Mouse (Mus musculus) forebrain, embryonic 15.5 days (tissue): ENCODE data around the gene Tcf25. TPM values are rescaled to one million over a fixed set of nuclear protein-coding genes. Genes with fewer than 3 reads are reported as not detected.
"Not testable (repeated sequence)": the region's sequence is repeated elsewhere in the genome, so short reads cannot be mapped to it uniquely, and the experiment has no call there.

ENCODE experiments used
- ATAC-seq: fragments of 200-750 bp; cut with Nextera tagmentation; replicated peaks from 2 replicates; pipeline ENCODE4 v1.8.0; 2017; ENCODE audit warnings: mild to moderate bottlenecking, moderate TSS enrichment, moderate library complexity
- H3K27ac ChIP-seq: fragments of 300-500 bp; sonication (generic); replicated peaks from 2 replicates; pipeline ENCODE4 v1.5.1; 2015; ENCODE audit warnings: mild to moderate bottlenecking, inconsistent platforms
- H3K27me3 ChIP-seq: fragments of 300-500 bp; sonication (generic); 2 replicates; pipeline ENCODE4 v1.6.1; 2015; ENCODE audit warnings: inconsistent platforms
- H3K36me3 ChIP-seq: fragments of 300-500 bp; sonication (generic); 2 replicates; pipeline ENCODE4 v1.6.1; 2015; ENCODE audit warnings: mild to moderate bottlenecking, inconsistent platforms
- H3K4me1 ChIP-seq: fragments of 300-500 bp; sonication (generic); 2 replicates; pipeline ENCODE4 v1.6.1; 2015; ENCODE audit warnings: inconsistent platforms
- H3K4me2 ChIP-seq: fragments of 300-500 bp; sonication (generic); replicated peaks from 2 replicates; pipeline ENCODE4 v1.6.1; 2015; ENCODE audit warnings: mild to moderate bottlenecking, inconsistent platforms
- H3K4me3 ChIP-seq: fragments of 300-500 bp; sonication (generic); 2 replicates; pipeline ENCODE4 v1.5.1; 2015; ENCODE audit warnings: mild to moderate bottlenecking, inconsistent platforms
- H3K9ac ChIP-seq: fragments of 300-500 bp; sonication (generic); replicated peaks from 2 replicates; pipeline ENCODE4 v1.6.1; 2015; ENCODE audit warnings: mild to moderate bottlenecking, inconsistent platforms
- H3K9me3 ChIP-seq: fragments of 300-500 bp; sonication (generic); 2 replicates; pipeline ENCODE4 v1.6.1; 2016; ENCODE audit warnings: inconsistent platforms
- WGBS: fragments of 180-500 bp; shearing (Covaris S2); methylation state at CpG from one replicate; pipeline ENCODE4 v1.1.7; 2015; ENCODE audit warnings: mixed read lengths; 5-methylcytosine and 5-hydroxymethylcytosine counted together
- polyA plus RNA-seq: library from polyadenylated mRNA; unstranded; fragments of >200 nt; fragmentation: Nextera tagmentation; extraction: Ambion mirVana; gene quantifications from 2 replicates; pipeline ENCODE4 v1.2.1, GENCODE M21; 2015

Gene Tcf25
- polyA plus RNA-seq, 1 experiment from 2014 or later, result 259 TPM

DNA sequence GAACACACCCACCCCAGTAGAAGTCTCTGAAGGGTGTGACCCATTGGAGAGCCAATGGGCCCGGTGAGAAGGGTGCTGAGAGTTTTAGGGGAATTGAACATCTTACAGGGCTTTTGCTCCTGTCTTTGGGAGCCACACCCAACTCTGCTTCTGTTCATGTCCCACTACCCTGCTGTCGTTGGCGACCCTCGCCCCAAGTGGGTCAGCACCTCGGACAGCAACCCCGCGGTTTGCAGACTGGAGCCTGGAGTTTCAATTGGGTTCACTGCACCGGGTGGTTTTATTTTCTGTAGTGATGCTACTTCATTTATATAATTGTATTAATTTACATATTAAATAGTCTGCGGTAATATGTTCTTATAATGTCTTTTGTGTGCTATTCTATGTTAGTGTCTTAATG, 40.7 kb downstream of the Tcf25 start:
- Histone ChIP-seq H3K4me3 (peak overlapping the region; percentile 95), H3K4me1 (peaks cover 41% of the 10 kb centered on the region)

DNA sequence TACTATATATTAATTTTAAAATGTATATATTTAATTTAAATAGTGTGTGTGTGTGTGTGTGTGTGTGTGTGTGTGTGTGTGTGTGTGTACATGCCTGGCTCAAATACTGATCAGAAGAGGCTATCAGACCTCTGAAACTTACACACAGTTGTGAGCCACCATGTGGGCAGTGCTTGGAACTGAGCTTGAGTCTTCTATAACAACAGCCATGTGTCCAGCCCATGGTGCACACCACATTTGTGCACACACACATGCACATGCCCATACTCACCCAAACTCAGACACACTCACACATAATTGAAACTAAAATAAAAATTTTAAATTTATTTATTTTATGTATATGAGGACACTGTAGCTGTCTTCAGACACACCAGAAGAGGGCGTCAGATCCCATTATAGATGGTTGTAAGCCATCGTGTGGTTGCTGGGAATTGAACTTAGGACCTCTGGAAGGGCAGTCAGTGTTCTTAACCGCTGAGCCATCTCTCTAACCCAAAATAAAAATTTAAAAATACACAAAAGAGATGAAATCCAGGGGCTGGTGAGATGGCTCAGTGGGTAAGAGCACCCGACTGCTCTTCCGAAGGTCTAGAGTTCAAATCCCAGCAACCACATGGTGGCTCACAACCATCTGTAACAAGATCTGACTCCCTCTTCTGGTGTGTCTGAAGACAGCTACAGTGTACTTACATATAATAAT, 41.6 kb downstream of the Tcf25 start:
- H3K9me3 ChIP-seq, H3K9ac ChIP-seq, ATAC-seq, H3K27ac ChIP-seq, H3K27me3 ChIP-seq: not testable (repeated sequence)
- Histone ChIP-seq H3K4me1 (peaks cover 32% of the 10 kb centered on the region), H3K4me3 (peak overlapping the region; percentile 95), H3K4me2 (peak overlapping the region; percentile 88), H3K36me3 (peaks cover 26% of the 10 kb centered on the region)
- WGBS, result 85% methylated on average over 5 of the region's 5 CpGs

More for the DNA sequence above, 40.7 kb downstream of the Tcf25 start:
- Histone ChIP-seq H3K27ac (peak overlapping the region; percentile 95), H3K4me2 (peak overlapping the region; percentile 88), H3K36me3 (peaks cover 18% of the 10 kb centered on the region), H3K9me3 (no peaks in the 10 kb centered on the region), H3K27me3 (no peaks in the 10 kb centered on the region), H3K9ac (peak overlapping the region; percentile 99)
- WGBS, result 16% methylated on average over 9 of the region's 9 CpGs
- ATAC-seq, result no peak

DNA sequence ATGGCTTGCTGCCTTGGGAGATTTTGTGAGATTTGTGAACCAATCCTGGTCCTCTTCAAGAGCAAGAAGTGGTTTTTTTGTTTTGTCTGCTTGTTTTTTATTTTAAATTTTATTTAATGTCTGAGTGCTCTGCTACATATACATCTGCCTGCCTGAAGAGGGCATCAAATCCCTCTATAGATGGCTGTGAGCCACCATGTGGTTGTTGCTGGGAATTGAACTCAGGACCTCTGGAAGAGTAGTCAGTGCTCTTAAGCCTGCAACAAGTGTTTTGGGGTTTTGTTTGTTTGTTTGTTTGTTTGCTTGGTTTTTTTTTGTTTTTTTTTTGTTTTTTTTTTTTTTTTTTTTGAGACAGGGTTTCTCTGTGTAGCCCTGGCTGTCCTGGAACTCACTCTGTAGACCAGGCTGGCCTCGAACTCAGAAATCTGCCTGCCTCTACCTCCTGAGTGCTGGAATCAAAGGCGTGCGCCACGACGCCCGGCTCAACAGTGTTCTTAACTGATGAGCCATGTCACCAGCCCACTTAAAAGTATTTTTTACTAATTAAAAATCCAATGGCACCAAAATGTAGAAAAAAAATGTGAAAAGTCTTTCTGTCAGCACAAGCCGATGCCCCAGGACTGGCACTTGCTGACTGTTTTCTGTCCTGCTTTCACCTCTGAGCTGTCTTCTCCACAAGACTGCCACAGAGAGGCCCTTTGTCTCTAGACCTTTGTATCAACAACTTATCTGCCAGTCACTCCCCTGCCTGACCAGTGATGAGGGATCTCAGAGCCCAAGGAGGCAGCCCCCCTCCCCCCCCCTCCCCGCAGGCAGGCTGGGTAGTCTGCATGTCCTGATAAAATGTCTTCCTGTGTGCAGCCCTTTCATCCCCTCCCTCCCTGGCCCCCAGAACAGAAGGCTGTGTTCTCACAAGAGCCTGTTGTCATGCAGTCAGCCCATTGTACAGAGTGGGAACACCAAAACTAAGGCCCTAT, 42.7 kb downstream of the Tcf25 start:
- no peak overlapping the region for H3K9ac ChIP-seq
- peak overlapping the region; percentile 95 for H3K4me3 ChIP-seq
- H3K9me3 ChIP-seq, result no peaks in the 10 kb centered on the region
- no peaks in the 10 kb centered on the region for H3K27me3 ChIP-seq
- H3K27ac ChIP-seq, result no peak overlapping the region
- ATAC-seq, result no peak
- peak overlapping the region; percentile 88 for H3K4me2 ChIP-seq
- H3K36me3 ChIP-seq, result peaks cover 37% of the 10 kb centered on the region
- peaks cover 32% of the 10 kb centered on the region for H3K4me1 ChIP-seq
- WGBS, result 84% methylated on average over 8 of the region's 8 CpGs

GRCm38 (mm10) chr8:123416944-123417555, 43.5 kb downstream of the Tcf25 start:
- Histone ChIP-seq H3K27ac (no peak overlapping the region), H3K36me3 (peaks cover 42% of the 10 kb centered on the region), H3K4me2 (peak overlapping the region; percentile 88), H3K9ac (no peak overlapping the region), H3K27me3 (no peaks in the 10 kb centered on the region), H3K9me3 (no peaks in the 10 kb centered on the region), H3K4me3 (no peak overlapping the region), H3K4me1 (peaks cover 35% of the 10 kb centered on the region)
- no peak for ATAC-seq
- 78% methylated on average over 8 of the region's 8 CpGs for WGBS

DNA sequence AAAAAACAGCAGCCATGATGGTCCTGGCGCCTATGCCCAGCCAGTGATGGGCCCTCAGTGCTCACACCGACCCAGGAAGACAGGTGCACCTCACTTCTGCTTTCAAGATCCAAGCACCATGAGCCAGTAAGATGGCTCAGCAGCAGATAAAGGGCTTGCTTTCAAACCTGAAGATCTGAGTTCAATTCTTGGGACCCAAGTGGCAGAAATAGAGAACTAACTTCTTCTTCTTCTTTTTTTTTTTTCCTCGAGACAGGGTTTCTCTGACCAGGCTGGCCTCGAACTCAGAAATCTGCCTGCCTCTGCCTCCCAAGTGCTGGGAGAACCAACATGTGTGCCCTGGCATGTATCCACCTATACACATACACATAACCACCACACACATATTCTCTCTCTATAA, 46.2 kb downstream of the Tcf25 start:
- peaks cover 52% of the 10 kb centered on the region for H3K36me3 ChIP-seq

DNA sequence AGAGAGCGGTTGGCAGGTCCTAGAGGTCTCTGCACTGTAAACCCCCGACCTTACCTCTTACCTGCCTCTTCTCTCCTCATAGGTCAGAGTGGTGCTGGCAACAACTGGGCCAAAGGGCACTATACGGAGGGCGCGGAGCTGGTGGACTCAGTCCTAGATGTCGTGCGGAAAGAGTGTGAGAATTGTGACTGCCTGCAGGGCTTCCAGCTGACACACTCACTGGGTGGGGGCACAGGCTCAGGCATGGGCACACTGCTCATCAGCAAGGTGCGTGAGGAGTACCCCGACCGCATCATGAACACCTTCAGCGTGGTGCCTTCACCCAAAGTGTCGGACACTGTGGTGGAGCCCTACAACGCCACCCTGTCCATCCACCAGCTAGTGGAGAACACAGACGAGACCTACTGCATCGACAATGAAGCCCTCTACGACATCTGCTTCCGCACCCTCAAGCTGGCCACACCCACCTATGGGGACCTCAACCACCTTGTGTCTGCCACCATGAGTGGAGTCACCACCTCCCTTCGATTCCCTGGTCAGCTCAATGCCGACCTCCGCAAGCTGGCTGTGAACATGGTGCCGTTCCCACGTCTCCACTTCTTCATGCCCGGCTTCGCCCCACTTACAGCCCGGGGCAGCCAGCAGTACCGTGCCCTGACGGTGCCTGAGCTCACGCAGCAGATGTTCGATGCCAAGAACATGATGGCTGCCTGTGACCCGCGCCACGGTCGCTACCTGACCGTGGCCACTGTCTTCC, 47.1 kb downstream of the Tcf25 start:
- peaks cover 52% of the 10 kb centered on the region for H3K36me3 ChIP-seq

More for the DNA sequence above, 46.2 kb downstream of the Tcf25 start:
- ATAC-seq, result no peak
- Histone ChIP-seq H3K9me3 (no peaks in the 10 kb centered on the region), H3K4me3 (no peak overlapping the region), H3K9ac (no peak overlapping the region), H3K27me3 (no peaks in the 10 kb centered on the region), H3K27ac (no peak overlapping the region), H3K4me1 (peaks cover 40% of the 10 kb centered on the region), H3K4me2 (no peak overlapping the region)
- WGBS, result 92% methylated on average over 4 of the region's 4 CpGs

GRCm38 (mm10) chr8:123421325-123421724, 47.8 kb downstream of the Tcf25 start:
- Histone ChIP-seq H3K27me3 (no peaks in the 10 kb centered on the region), H3K4me3 (no peak overlapping the region), H3K9ac (no peak overlapping the region), H3K36me3 (peaks cover 52% of the 10 kb centered on the region), H3K9me3 (no peaks in the 10 kb centered on the region; the same call in 1 of the 2 replicates), H3K4me2 (no peak overlapping the region), H3K27ac (no peak overlapping the region), H3K4me1 (peaks cover 29% of the 10 kb centered on the region)
- 85% methylated on average over 19 of the region's 19 CpGs for WGBS
- no peak for ATAC-seq

More for the DNA sequence above, 47.1 kb downstream of the Tcf25 start:
- Histone ChIP-seq H3K9ac (no peak overlapping the region), H3K4me1 (peaks cover 34% of the 10 kb centered on the region), H3K9me3 (no peaks in the 10 kb centered on the region), H3K27me3 (no peaks in the 10 kb centered on the region), H3K27ac (no peak overlapping the region), H3K4me2 (no peak overlapping the region), H3K4me3 (no peak overlapping the region)
- peak; percentile 30; the same call in 1 of the 2 replicates for ATAC-seq
- 95% methylated on average over 34 of the region's 34 CpGs for WGBS

DNA sequence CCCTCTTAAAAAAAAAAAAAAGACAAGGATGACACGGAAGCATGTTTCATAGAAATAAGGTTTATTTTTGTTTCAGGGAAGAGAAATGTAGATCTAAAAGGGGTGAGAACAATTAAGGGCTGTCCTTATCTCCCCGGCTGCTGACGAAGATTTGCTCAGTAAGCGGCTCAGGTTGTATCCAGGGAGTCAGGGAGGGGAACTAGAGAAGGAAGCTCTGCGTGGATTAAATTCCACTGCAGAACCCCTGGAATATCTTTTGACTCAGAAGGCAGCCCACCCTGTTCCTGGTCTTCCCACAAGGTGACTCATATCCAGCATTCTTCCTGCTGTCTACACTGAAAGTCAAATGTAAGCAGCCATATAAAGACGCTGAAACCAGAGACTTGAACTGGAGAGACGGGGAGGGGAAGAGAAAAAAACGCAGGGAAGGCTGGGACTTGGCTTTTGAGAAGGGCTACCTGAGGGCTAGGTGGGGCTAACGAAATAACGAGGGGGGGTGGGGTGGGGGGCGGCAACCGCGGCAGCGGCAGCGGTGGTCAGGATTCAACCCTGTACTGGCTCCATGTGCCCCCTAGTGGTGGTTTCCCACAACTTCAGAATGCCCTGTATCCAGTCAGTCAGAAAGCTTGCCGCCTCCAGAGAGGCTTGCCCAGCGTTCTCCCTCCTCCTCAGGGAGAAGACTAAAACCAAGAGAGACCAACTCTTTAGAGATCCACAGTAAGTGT, 48.7 kb downstream of the Tcf25 start:
- H3K27ac ChIP-seq, result no peak overlapping the region
- peak; percentile 65 for ATAC-seq
- peak overlapping the region; percentile 16; the same call in 1 of the 2 replicates for H3K4me3 ChIP-seq
- WGBS, result 19% methylated on average over 17 of the region's 17 CpGs
- peaks cover 20% of the 10 kb centered on the region for H3K4me1 ChIP-seq
- H3K27me3 ChIP-seq, result no peaks in the 10 kb centered on the region
- H3K9me3 ChIP-seq, result peaks cover 2% of the 10 kb centered on the region; the same call in 1 of the 2 replicates
- no peak overlapping the region for H3K9ac ChIP-seq
- H3K36me3 ChIP-seq, result peaks cover 49% of the 10 kb centered on the region
- H3K4me2 ChIP-seq, result peak overlapping the region; percentile 30

- H3K4me3 ChIP-seq, result no peak overlapping the region
- H3K36me3 ChIP-seq, result peaks cover 49% of the 10 kb centered on the region
- peak overlapping the region; percentile 30; the same call in 1 of the 2 replicates for H3K4me2 ChIP-seq
- ATAC-seq, result peak; percentile 44; the same call in 1 of the 2 replicates
- H3K27me3 ChIP-seq, result no peaks in the 10 kb centered on the region
- H3K27ac ChIP-seq, result no peak overlapping the region
- H3K9ac ChIP-seq, result no peak overlapping the region
- H3K9me3 ChIP-seq, result peaks cover 7% of the 10 kb centered on the region
- WGBS, result 22% methylated on average over 3 of the region's 3 CpGs
- peaks cover 16% of the 10 kb centered on the region for H3K4me1 ChIP-seq
These were observed 49.2 kb downstream of the Tcf25 start for GRCm38 (mm10) chr8:123422781-123423159.

- Histone ChIP-seq H3K9ac (no peak within 1 kb of the TSS), H3K36me3 (peaks cover 42% of the 10 kb centered on the region), H3K4me1 (peaks cover 13% of the 10 kb centered on the region), H3K27ac (no peak within 1 kb of the TSS), H3K27me3 (no peaks in the 10 kb centered on the region), H3K9me3 (peaks cover 13% of the 10 kb centered on the region), H3K4me2 (peak within 1 kb of the TSS; percentile 30), H3K4me3 (peak within 1 kb of the TSS; percentile 16; the same call in 1 of the 2 replicates)
- no peak for ATAC-seq
- 85% methylated on average over 7 of the region's 7 CpGs for WGBS
These were observed 49.9 kb downstream of the Tcf25 start, which contains the start of gene Def8 for GRCm38 (mm10) chr8:123423441-123423840. Gene Def8 (plus strand): TSS chr8:123423527.
